Mouse (Mus musculus) ES-E14 (cell line): Measurements from ENCODE around the gene Abcg8.

ENCODE experiments used
- CHD2 ChIP-seq: IDR thresholded peaks from 2 replicates; pipeline ENCODE4 v1.6.1; 2014; ENCODE audit warnings: mild to moderate bottlenecking, low read depth, low read length, inconsistent platforms
- HCFC1 ChIP-seq: IDR thresholded peaks from 2 replicates; pipeline ENCODE4 v1.6.1; 2012; ENCODE audit warnings: low read length, inconsistent platforms, borderline replicate concordance; ENCODE audit not compliant: insufficient read depth
- MAFK ChIP-seq: IDR thresholded peaks from 2 replicates; pipeline ENCODE4 v1.6.1; 2014; ENCODE audit warnings: mild to moderate bottlenecking, low read depth, low read length, inconsistent platforms; ENCODE audit not compliant: insufficient read depth

DNA sequence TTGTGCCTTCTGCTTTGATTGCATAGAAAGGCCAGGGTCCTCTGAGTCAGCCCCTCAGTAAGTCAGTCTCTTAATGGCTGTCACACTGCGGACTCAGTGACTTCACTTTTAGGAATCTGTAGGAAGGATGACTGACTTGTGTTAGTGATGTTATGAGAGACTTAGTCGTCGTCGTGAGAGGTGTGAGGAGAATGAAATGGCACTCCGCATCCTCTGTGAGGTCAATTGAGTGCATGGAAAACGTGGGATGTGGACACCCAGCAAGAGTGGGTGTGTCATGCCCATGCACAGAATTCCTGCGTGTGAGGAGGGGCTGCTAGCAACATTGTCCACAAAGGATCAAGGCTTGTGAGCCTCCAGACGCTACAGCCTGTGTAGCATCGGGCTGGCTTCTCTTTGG is 47.5 kb upstream of the Abcg8 start:
- TF ChIP-seq CHD2 = no peak
- no peak for TF ChIP-seq MAFK
- no peak for TF ChIP-seq HCFC1
